Mouse (Mus musculus) limb, embryonic 13.5 days (tissue): Measurements from ENCODE around the gene 1700001J03Rik. TPM values are rescaled to one million over a fixed set of nuclear protein-coding genes. Genes with fewer than 3 reads are reported as not detected.
"Not testable (repeated sequence)": the region's sequence is repeated elsewhere in the genome, so short reads cannot be mapped to it uniquely, and the experiment has no call there.

Experiments used
- ATAC-seq: fragments of 200-750 bp; cut with Nextera tagmentation; 2 replicates; pipeline ENCODE4 v1.8.0; 2017; ENCODE audit warnings: low read depth, moderate number of reproducible peaks, moderate TSS enrichment; ENCODE audit not compliant: low FRiP score
- H3K27ac ChIP-seq: fragments of 300-500 bp; sonication (generic); 2 replicates; pipeline ENCODE4 v1.5.1; 2015; ENCODE audit warnings: inconsistent platforms, mild to moderate bottlenecking, moderate library complexity
- H3K27me3 ChIP-seq: fragments of 300-500 bp; sonication (generic); 2 replicates; pipeline ENCODE4 v1.6.1; 2015; ENCODE audit warnings: mild to moderate bottlenecking, inconsistent platforms
- H3K36me3 ChIP-seq: fragments of 300-500 bp; sonication (generic); 2 replicates; pipeline ENCODE4 v1.6.1; 2015; ENCODE audit warnings: inconsistent platforms, mild to moderate bottlenecking, moderate library complexity
- H3K4me1 ChIP-seq: fragments of 300-500 bp; sonication (generic); 2 replicates; pipeline ENCODE4 v1.6.1; 2015; ENCODE audit warnings: inconsistent platforms
- H3K4me2 ChIP-seq: fragments of 300-500 bp; sonication (generic); replicated peaks from 2 replicates; pipeline ENCODE4 v1.6.1; 2015; ENCODE audit warnings: inconsistent platforms, mild to moderate bottlenecking, moderate library complexity
- H3K4me3 ChIP-seq: fragments of 300-500 bp; sonication (generic); 2 replicates; pipeline ENCODE4 v1.5.1; 2015; ENCODE audit warnings: moderate library complexity, mild to moderate bottlenecking, inconsistent platforms
- H3K9ac ChIP-seq: fragments of 300-500 bp; sonication (generic); 2 replicates; pipeline ENCODE4 v1.6.1; 2015; ENCODE audit warnings: mild to moderate bottlenecking, inconsistent platforms
- H3K9me3 ChIP-seq: fragments of 300-500 bp; sonication (generic); 2 replicates; pipeline ENCODE4 v1.6.1; 2016; ENCODE audit warnings: inconsistent platforms
- WGBS: fragments of 180-500 bp; shearing (Covaris S2); methylation state at CpG from one replicate; pipeline ENCODE4 v1.1.7; 2015; 5-methylcytosine and 5-hydroxymethylcytosine counted together
- polyA plus RNA-seq: library from polyadenylated mRNA; unstranded; fragments of >200 nt; fragmentation: Nextera tagmentation; extraction: Ambion mirVana; gene quantifications from 2 replicates; pipeline ENCODE4 v1.2.1, GENCODE M21; 2015

Gene 1700001J03Rik
- polyA plus RNA-seq: not detected in 2 replicates

GRCm38 (mm10) chr5:146185204-146185603 is at the start of gene 1700001J03Rik:
Gene 1700001J03Rik, minus strand, starts transcription at chr5:146185304.
- H3K27me3 ChIP-seq, ATAC-seq, H3K4me2 ChIP-seq, H3K4me3 ChIP-seq, H3K36me3 ChIP-seq, H3K9ac ChIP-seq, H3K27ac ChIP-seq, H3K9me3 ChIP-seq, H3K4me1 ChIP-seq: not testable (repeated sequence)
- 82% methylated on average over 4 of the region's 4 CpGs for WGBS

GRCm38 (mm10) chr5:146234336-146234735 is 49.2 kb upstream of the 1700001J03Rik start:
- Histone ChIP-seq H3K4me2 (no peak overlapping the region), H3K9ac (no peak overlapping the region), H3K4me1 (peaks cover 13% of the 10 kb centered on the region), H3K27me3 (no peaks in the 10 kb centered on the region), H3K4me3 (no peak overlapping the region), H3K9me3 (no peaks in the 10 kb centered on the region), H3K27ac (no peak overlapping the region), H3K36me3 (no peaks in the 10 kb centered on the region; the same call in 1 of the 2 replicates)
- no peak for ATAC-seq
- 95% methylated on average over 1 of the region's 1 CpGs for WGBS

- no peak overlapping the region for H3K9ac ChIP-seq
- 69% methylated on average over 11 of the region's 11 CpGs for WGBS
These were observed 47.7 kb upstream of the 1700001J03Rik start for GRCm38 (mm10) chr5:146232816-146233215.

GRCm38 (mm10) chr5:146232056-146232675 is 47.1 kb upstream of the 1700001J03Rik start:
- H3K4me3 ChIP-seq: peak overlapping the region; percentile 91
- H3K9ac ChIP-seq: peak overlapping the region; percentile 91
- no peaks in the 10 kb centered on the region for H3K9me3 ChIP-seq
- 41% methylated on average over 6 of the region's 6 CpGs for WGBS
- no peaks in the 10 kb centered on the region for H3K27me3 ChIP-seq
- H3K4me1 ChIP-seq: peaks cover 13% of the 10 kb centered on the region
- H3K27ac ChIP-seq: no peak overlapping the region
- ATAC-seq: no peak
- no peaks in the 10 kb centered on the region; the same call in 1 of the 2 replicates for H3K36me3 ChIP-seq
- H3K4me2 ChIP-seq: peak overlapping the region; percentile 88

More at GRCm38 (mm10) chr5:146232816-146233215, 47.7 kb upstream of the 1700001J03Rik start:
- Histone ChIP-seq H3K4me2 (peak overlapping the region; percentile 88), H3K9me3 (no peaks in the 10 kb centered on the region), H3K27ac (no peak overlapping the region), H3K27me3 (no peaks in the 10 kb centered on the region), H3K4me3 (peak overlapping the region; percentile 91), H3K4me1 (peaks cover 13% of the 10 kb centered on the region), H3K36me3 (no peaks in the 10 kb centered on the region; the same call in 1 of the 2 replicates)
- ATAC-seq: no peak

GRCm38 (mm10) chr5:146231655-146231996 is 46.5 kb upstream of the 1700001J03Rik start:
- no peak; the same call in 1 of the 2 replicates for ATAC-seq
- Histone ChIP-seq H3K36me3 (no peaks in the 10 kb centered on the region; the same call in 1 of the 2 replicates), H3K4me2 (peak overlapping the region; percentile 88), H3K4me1 (peaks cover 13% of the 10 kb centered on the region), H3K9me3 (no peaks in the 10 kb centered on the region), H3K9ac (peak overlapping the region; percentile 91), H3K27me3 (no peaks in the 10 kb centered on the region), H3K4me3 (peak overlapping the region; percentile 91), H3K27ac (peak overlapping the region; percentile 95)
- 0% methylated on average over 19 of the region's 19 CpGs for WGBS

- Histone ChIP-seq H3K4me1 (peaks cover 13% of the 10 kb centered on the region), H3K27me3 (no peaks in the 10 kb centered on the region), H3K4me2 (peak within 1 kb of the TSS; percentile 88), H3K4me3 (peak within 1 kb of the TSS; percentile 91), H3K27ac (peak within 1 kb of the TSS; percentile 95), H3K9ac (peak within 1 kb of the TSS; percentile 91), H3K9me3 (no peaks in the 10 kb centered on the region), H3K36me3 (no peaks in the 10 kb centered on the region; the same call in 1 of the 2 replicates)
- ATAC-seq: peak; percentile 93
- 0% methylated on average over 95 of the region's 102 CpGs for WGBS
These were observed 46.0 kb upstream of the 1700001J03Rik start, which contains the start of gene Cdk8 for GRCm38 (mm10) chr5:146230864-146231654. Gene Cdk8, plus strand, starts transcription at chr5:146231230.

- no peaks in the 10 kb centered on the region for H3K9me3 ChIP-seq
- no peak for ATAC-seq
- H3K4me1 ChIP-seq: peaks cover 13% of the 10 kb centered on the region
- peak overlapping the region; percentile 88 for H3K4me2 ChIP-seq
- H3K27ac ChIP-seq: peak overlapping the region; percentile 95
- H3K9ac ChIP-seq: peak overlapping the region; percentile 91
- H3K4me3 ChIP-seq: peak overlapping the region; percentile 91
- H3K27me3 ChIP-seq: no peaks in the 10 kb centered on the region
- no peaks in the 10 kb centered on the region for H3K36me3 ChIP-seq
- WGBS: 56% methylated on average over 17 of the region's 17 CpGs
These were observed 45.0 kb upstream of the 1700001J03Rik start for GRCm38 (mm10) chr5:146229869-146230650.

GRCm38 (mm10) chr5:146227496-146227895 is 42.4 kb upstream of the 1700001J03Rik start:
- H3K36me3 ChIP-seq: no peaks in the 10 kb centered on the region
- no peak overlapping the region for H3K4me3 ChIP-seq
- H3K9me3 ChIP-seq: no peaks in the 10 kb centered on the region
- no peak overlapping the region for H3K9ac ChIP-seq
- 85% methylated on average over 8 of the region's 8 CpGs for WGBS
- peaks cover 8% of the 10 kb centered on the region for H3K4me1 ChIP-seq
- H3K27me3 ChIP-seq: no peaks in the 10 kb centered on the region
- H3K27ac ChIP-seq: no peak overlapping the region
- H3K4me2 ChIP-seq: no peak overlapping the region
- ATAC-seq: no peak

GRCm38 (mm10) chr5:146223786-146224185 is 38.7 kb upstream of the 1700001J03Rik start:
- H3K27ac ChIP-seq: no peak overlapping the region

GRCm38 (mm10) chr5:146221722-146222121 is 36.6 kb upstream of the 1700001J03Rik start:
- peak overlapping the region; percentile 86 for H3K9ac ChIP-seq
- H3K9me3 ChIP-seq: no peaks in the 10 kb centered on the region
- peak overlapping the region; percentile 94 for H3K27ac ChIP-seq
- peak overlapping the region; percentile 74 for H3K4me2 ChIP-seq
- peaks cover 23% of the 10 kb centered on the region for H3K36me3 ChIP-seq
- no peaks in the 10 kb centered on the region for H3K27me3 ChIP-seq
- WGBS: 37% methylated on average over 6 of the region's 6 CpGs
- H3K4me1 ChIP-seq: peaks cover 15% of the 10 kb centered on the region; the same call in 1 of the 2 replicates
- H3K4me3 ChIP-seq: peak overlapping the region; percentile 74
- ATAC-seq: no peak

More at GRCm38 (mm10) chr5:146223786-146224185, 38.7 kb upstream of the 1700001J03Rik start:
- H3K9ac ChIP-seq: no peak overlapping the region
- peaks cover 15% of the 10 kb centered on the region; the same call in 1 of the 2 replicates for H3K4me1 ChIP-seq
- H3K27me3 ChIP-seq: no peaks in the 10 kb centered on the region
- no peak overlapping the region for H3K4me2 ChIP-seq
- peaks cover 10% of the 10 kb centered on the region; the same call in 1 of the 2 replicates for H3K36me3 ChIP-seq
- no peak for ATAC-seq
- 89% methylated on average over 5 of the region's 5 CpGs for WGBS
- H3K4me3 ChIP-seq: no peak overlapping the region
- H3K9me3 ChIP-seq: no peaks in the 10 kb centered on the region

GRCm38 (mm10) chr5:146220879-146221714 is 36.0 kb upstream of the 1700001J03Rik start, which contains the start of gene Rnf6:
Gene Rnf6, minus strand, starts transcription at chr5:146221555.
- Histone ChIP-seq H3K27me3 (no peaks in the 10 kb centered on the region), H3K36me3 (peaks cover 25% of the 10 kb centered on the region), H3K9ac (peak within 1 kb of the TSS; percentile 86), H3K9me3 (no peaks in the 10 kb centered on the region), H3K4me2 (peak within 1 kb of the TSS; percentile 74), H3K4me1 (peaks cover 15% of the 10 kb centered on the region; the same call in 1 of the 2 replicates), H3K4me3 (peak within 1 kb of the TSS; percentile 74), H3K27ac (peak within 1 kb of the TSS; percentile 94)
- WGBS: under 1% methylated on average over 67 of the region's 67 CpGs
- ATAC-seq: peak; percentile 99
